Mouse (Mus musculus) left cerebral cortex, postnatal 10 days (tissue): ENCODE results near the gene Tfpi. TPM values are rescaled to one million over a fixed set of nuclear protein-coding genes. Genes with fewer than 3 reads are reported as not detected.
"Not testable (repeated sequence)": the region's sequence is repeated elsewhere in the genome, so short reads cannot be mapped to it uniquely, and the experiment has no call there.

Experiments used
- DNase-seq, 2 experiments: peaks; one replicate each; pipeline ENCODE4 v3.0.0; 2021 to 2022; ENCODE audit warnings: low spot score in 2 of 2, mixed read lengths in 1 of 2; ENCODE audit errors: extremely low spot score in 1 of 2
- intact Hi-C: fragments of 180-260 bp; cut with DNase I; formaldehyde crosslinking; loops from one replicate; pipeline ENCODE4 v1.15.1; 2025
- total RNA-seq, 2 experiments: library from RNA; stranded (reverse); gene quantifications; 2 replicates each; pipeline ENCODE4 v1.2.3; 2021

Gene Tfpi
- 1 to 10 TPM; 6.2 to 7.6 TPM for total RNA-seq

DNA sequence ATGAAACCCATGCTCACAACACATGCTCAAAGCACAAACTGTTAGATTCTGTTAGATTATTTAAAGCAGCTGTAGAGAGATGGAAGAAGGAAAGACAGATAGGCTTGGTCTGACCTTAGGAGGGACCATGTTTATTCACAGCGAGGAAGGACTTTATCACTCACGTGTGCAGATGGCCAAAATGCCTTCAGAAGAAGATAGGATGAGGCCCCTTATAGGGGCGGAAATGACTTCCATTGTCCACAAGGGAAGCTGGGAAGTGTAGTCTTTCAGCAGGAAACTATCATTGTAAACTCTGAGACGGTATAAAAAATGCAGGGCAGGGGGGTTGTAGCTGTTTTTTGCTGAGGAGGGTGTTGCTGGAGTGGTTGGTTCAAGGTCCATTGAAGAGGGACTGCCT, at the start of gene Tfpi:
Gene Tfpi, minus strand, starts transcription at position 199 of the 400 bp plus-strand sequence.
- intact Hi-C loops = no loop called here
- no peak for DNase-seq

DNA sequence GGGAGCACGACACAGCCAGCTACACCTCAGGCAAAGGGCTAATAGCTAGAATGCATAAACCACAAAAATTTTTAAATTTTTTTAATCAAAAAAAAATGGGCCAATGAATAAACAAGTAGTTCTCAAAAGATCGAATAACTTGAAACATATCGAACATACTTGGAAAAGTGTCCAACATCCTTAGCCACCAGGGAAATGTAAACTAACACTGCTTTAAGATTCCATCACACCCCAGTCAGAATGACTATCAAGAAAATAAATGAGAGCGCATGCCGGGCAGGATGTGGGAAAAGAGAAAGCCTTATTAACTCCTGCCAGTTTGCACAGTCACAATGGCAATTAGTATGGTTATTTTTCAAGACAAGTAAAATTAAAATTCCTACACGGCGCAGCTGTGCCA, 49.6 kb upstream of the Tfpi start:
- intact Hi-C loops = no loop called here
- no peak for DNase-seq

DNA sequence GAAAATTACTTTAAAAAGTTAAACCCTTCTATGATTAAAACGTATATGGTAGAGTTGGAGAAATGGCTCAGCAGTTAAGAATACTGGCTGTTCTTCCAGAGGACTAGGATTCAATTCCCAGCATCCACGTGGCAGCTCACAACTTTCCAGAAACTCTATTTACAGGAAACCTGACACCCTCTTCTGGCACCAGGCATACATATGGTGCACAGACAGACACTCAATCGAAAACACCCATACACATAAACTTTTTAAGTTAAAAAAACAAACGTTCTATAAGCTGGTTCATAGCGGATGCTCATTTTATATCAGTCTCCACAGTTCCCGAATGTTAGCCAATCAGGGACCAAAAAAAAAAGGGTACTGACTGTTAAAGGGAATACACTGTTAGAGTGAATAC, 49.2 kb upstream of the Tfpi start:
- no peak for DNase-seq
- intact Hi-C loops = no loop called here

DNA sequence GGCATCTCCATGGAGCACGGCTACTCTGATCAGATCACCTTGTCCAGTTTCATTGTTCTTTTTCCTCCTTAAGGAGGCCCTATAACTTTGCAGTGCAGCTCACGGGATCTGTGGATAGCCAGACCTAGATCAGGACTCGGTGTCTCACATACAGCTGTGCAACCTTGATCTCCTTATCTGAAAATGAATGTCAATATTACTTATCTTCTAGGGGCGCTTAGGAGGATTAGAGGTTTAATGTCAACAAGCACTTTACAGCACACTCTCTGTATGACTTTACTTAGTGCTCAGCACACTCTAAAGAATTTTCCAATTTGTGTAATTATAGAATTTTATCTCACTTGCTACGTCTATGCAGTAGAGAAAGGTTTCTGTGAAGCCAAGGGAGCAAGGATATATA, 48.5 kb upstream of the Tfpi start:
- intact Hi-C loops = no loop called here
- no peak for DNase-seq

DNA sequence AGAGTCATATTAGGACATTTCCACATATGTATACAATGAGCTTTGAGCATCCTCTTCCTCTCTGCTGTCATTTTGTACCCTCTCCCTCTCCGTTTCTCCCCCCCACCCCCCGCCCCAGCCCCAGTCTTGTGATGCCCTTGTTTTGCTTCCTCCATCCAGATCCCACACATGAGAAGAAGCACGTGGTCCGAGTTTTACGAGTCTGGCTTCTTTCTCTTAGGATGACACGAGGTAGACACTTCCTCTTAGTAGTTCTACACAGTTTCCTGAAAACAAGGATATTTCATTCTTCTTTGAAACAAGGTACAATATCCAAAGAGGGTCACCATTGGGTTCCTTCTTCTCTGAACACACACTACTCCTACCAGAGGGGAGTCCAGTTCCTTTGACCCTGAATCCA, 47.4 kb upstream of the Tfpi start:
- intact Hi-C loops = no loop called here
- DNase-seq = no peak

DNA sequence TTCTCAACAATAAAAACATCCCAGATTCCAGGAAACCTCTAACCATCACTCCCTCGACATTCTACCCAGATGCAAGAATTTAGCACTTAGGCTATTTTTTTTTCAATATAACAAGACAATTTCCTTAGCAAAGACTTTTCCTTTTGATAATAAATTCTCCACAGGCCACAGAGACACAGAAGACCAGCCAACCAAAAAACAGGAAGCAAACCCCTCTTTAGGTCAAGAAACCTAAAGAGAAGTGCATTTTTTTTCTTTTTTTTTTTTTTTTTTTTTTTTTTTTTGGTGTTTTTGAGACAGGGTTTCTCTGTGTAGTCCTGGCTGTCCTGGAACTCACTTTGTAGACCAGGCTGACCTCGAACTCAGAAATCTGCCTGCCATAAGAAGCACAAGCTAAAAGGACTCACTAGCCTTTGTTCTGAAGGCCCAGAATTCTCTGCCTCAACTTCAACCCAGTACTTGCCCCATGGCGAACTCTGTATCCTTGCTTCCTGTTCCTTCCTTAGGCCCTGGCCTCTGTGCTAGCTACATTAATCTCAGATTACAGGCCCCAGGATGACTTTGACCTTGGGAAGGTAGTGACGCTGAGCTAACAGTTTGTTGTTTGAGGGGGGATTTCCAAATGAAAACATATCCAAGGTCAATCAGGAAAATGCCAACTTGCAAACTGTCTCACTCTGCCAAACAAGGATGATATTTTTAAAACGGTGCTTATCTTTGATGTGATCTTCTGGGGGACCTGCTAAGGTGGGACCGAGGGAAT, 46.7 kb upstream of the Tfpi start:
- DNase-seq = no peak
- intact Hi-C loops = no loop called here

DNA sequence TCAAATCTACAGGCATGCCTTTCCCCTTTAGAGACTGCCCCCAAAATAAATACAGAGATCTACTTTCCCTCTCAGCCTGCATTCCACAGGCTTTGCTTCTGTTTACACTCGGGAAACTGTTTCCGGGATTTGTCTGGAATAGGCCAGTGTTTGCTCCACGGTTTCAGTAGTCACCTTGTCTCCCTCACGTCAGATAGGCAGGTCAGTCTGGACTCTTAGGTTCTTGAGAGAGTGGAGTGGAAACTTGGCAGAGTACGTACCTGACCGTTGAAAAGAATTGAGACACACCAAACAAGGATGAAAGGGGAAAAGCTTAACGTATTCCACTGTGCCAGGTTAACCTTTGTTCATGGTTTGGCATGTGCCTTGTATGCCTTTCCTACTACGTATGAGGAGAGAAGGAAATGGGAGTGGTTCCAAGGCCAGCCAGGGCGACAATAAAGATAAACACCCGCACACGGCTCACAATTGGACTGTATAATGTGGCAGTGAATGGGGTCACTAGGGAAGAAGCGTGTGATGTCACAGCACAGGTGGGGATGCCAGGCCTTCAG, 43.0 kb upstream of the Tfpi start:
- peak in 1 of 2 experiments; percentile 30 for DNase-seq
- intact Hi-C loops = no loop called here

DNA sequence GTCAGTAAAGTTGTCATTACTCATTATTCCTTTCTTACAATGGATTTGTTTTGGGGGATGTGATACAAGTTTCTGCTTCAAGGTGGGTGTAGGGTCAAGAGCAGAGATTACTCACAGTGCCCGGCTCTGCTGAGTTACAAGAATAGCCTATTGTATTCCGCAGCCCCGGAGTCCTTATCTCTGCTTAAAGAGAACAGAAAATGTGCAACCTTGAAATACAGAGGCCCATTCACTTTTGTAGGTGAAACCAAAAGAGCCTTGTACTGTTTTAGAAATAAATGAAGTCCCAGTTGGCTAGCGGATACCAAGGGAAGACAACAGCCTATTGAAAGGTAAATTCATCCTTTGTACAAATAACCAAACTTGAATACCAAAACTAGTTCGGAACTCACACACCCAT, 42.2 kb upstream of the Tfpi start:
- intact Hi-C loops = no loop called here
- DNase-seq = no peak

DNA sequence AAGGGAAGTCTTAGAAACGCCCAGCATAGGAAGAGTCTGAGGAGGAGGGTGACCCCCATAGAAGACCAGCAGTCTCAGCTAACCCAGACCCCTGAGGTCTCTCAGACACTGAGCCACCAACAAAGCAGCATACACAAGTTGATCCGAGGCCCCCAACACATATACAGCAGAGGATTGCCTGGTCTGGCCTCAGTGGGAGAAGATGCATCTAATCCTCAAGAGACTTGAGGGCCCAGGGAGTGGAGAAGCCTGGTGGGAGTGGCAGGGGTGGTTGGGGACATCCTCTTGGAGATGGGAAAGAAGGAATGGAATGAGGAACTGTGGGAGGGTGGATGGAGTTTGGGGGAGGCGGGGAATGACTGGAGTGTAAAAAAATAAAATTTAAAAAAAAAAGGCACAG, 36.7 kb upstream of the Tfpi start:
- intact Hi-C loops = no loop called here
- no peak for DNase-seq

DNA sequence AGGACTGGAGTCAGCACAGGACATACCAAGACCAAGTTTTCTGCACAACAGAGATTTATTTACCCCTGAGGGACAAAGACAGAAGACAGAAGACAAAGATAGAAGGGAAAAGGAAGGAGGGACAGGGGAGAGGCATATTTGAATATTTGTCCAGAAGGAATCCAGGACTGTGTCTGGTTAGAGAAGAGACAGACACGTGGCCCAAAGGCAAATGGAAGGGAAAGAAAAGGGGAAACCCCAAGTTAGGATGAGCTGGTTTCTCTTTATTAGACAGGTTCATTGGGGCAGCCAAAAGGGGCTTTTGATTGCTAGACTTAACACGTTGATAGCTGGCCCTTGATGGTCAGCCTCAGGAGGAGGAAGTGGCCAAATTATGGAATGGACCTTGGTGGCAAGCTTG, 34.9 kb upstream of the Tfpi start:
- intact Hi-C loops = no loop called here
- DNase-seq = no peak

DNA sequence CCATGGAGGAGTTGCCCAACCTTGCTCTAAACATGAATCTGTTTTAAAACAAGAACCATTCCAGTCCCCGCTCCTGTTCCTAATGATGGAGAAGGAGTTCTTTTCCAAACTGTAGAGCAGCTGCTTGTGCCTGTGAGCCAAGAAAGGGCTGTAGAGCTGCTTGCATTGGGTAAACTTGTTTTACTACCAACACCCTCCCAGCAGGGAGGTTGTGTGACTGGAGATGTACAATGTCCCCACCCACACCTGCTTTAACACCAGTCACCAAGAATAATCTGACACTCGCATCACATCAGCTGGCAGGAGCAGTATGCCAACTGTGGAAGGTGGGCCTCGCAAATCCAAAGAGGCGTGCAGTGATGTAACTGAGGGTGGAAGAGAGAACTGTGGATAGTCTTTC, 34.5 kb upstream of the Tfpi start:
- intact Hi-C loops = no loop called here

DNA sequence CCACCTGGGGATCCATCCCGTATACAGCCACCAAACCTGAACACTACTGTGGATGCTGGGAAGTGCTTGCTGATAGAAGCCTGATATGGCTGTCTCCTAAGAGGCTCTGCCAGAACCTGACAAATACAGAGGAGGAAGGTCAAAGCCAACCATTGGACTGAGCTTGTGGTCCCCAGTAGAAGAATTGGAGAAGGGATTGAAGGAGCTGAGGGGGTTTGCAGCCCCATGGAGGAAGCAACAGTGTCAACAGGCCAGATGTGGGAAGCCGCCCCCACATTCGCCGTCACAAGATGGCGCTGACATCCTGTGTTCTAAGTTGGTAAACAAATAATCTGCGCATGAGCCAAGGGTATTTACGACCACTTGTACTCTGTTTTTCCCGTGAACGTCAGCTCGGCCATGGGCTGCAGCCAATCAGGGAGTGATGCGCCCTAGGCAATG, 28.4 kb upstream of the Tfpi start:
- DNase-seq, intact Hi-C loops: not testable (repeated sequence)

More for the DNA sequence above, 34.5 kb upstream of the Tfpi start:
- DNase-seq = no peak

DNA sequence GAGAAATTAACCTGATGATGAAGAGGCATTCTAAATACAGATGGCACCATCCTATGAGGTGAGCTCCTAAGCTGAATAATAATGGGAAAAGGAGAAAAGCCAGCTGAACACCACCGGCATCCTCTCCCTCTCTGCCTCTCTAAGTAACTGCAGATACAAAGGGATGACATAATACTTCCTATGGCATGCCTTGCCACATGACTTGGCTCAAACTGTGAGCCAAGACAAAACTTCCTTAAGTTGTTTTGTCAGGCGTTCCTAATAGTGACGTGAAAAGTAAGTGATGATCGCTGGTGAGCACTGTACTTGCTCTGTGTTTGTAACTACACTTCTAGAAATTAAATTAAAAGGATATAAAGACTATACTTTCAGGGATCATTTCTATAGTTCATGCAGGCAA, 27.7 kb upstream of the Tfpi start:
- intact Hi-C loops = no loop called here
- DNase-seq = no peak

DNA sequence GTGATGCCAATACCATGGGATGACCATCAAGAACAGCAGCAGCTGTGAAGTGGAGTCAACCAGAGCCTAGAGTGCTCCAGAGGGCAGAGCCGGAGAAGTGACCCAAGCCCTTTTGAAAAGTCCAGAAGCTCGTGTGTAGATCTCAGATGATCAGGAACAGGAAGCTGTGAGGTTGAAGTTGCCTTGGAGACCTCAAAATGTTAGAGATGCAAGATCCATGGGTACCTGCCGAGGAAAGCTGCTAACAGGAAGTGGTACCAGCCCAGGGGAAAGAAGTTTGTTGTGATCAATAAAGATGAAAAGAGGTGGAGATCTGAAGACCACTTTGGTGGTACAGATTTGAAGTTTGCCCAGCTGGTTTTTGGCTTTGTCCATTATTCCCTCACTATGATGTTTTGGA, 22.3 kb upstream of the Tfpi start:
- intact Hi-C loops = no loop called here
- DNase-seq = no peak

DNA sequence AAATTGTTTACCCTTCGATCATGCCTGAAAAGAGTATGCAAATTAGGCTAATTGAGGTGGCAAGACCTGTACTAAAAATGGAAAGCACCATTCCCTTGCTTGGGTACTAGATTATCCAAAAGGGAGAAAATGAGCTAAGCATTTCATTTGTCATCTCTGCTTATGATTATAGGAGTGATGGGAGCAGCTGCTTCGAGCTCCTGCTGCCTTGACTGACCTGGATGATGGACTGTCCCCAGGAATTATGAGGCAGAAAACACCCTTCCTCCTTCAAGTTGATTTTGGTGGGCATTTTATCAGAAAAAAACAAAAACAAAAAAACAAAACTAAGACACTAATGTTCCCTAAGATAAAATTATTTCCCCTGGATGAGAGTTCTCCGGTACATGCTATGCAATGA, 18.5 kb upstream of the Tfpi start:
- DNase-seq = no peak
- intact Hi-C loops = no loop called here

DNA sequence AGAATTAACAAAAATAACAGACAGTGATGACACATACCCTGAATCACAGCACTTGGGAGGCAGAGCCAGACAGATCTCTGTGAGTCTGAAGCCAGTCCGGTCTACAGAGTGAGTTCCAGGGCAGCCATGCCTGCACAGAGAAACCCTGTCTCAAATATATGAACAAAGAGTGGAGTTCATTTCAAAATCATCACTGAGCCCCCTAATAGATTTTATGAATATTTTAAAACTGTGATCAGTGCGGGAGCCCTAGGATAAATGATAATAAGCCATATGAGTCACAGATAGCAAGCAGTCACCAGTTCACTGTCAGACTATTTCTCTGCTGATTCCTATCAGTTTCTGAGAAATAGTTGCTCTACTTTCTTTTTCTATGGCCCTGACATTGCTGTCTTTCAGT, 17.1 kb upstream of the Tfpi start:
- no peak for DNase-seq
- intact Hi-C loops = no loop called here

DNA sequence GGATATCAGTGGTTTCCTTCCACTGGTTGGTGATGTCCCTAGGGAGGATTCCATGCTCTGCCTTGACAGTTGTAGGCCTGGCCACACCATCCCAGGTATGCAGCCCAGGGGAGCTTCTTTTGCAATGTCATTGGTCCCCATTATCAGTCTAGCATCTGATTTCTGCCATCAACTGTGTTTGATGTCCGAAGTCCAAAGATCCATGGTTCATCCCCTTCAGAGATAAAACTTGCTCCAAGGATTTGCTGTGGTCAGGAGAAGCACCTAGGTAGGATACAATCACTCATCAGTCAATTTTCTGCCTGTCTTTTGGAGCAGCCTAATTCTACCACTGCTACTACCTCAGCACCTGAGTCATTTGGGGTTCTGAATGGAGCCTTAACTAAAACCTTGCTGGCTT, 15.1 kb upstream of the Tfpi start:
- DNase-seq = no peak
- intact Hi-C loops = no loop called here

DNA sequence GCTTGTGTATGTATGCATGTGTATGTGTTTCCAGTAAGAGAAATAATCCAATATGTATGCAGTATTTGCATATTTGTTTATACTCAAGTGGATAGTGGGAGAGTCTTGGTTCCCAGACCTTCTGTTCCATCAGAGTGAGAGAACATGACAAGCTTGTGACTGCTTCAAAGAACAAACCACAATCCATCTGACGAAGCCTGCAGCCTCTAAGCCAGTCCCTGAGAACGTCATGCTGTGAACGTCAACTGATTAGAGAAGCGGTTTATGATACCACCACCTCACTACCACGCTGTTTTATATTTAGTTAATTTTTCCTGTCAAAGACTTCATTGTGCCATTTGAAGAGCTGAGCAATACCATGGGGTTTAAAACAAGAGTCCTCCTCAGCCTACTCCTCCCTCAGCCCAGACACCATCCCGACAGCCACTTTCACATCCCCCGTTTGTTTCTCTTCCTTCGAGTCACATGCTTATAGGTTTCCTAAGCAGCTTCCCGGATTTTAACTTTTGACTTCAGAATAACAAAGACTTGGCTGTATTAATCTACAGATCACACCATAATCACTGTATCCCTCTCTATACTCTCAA, 11.2 kb upstream of the Tfpi start:
- no peak for DNase-seq
- intact Hi-C loops = no loop called here

DNA sequence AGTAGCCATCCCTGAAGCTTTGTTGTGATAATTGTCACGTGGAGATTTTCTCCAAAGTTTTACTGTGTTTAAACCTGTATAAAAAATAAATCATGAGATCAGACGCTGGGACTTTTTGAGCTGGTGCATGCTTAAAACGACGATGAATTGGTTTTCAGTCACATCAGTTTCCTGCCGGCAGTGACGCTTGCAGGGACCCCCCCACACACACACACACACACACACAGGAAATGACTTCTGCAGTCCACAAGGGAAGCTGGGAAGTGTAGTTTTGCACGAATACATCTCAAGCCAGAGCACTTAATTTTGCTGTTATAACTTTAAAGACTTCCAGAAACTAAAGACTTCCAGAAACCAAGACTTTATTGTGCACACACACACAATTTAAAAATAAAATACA, 5.3 kb upstream of the Tfpi start:
- intact Hi-C loops = no loop called here
- peak; percentile 30 to 66 for DNase-seq

DNA sequence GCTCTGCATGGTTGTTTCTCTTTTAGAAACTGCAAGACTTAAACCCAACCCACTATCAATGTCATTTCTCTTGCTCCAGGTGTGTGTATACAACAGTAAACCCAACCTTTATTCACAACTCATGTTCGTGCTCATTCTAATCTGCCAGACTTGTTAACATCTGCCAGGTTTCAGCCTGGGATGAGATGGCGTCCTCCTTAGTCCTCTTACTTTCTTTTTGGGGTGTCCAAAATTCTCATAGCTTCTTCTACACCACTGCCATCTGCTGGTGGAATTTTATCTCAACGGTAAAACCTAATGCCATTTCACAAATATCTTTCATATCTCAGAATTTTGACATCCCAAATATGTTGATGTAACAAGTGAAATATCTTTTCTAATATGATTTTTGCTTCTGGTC, 2.5 kb upstream of the Tfpi start:
- DNase-seq = peak; percentile 13 to 47
- intact Hi-C loops = no loop called here

DNA sequence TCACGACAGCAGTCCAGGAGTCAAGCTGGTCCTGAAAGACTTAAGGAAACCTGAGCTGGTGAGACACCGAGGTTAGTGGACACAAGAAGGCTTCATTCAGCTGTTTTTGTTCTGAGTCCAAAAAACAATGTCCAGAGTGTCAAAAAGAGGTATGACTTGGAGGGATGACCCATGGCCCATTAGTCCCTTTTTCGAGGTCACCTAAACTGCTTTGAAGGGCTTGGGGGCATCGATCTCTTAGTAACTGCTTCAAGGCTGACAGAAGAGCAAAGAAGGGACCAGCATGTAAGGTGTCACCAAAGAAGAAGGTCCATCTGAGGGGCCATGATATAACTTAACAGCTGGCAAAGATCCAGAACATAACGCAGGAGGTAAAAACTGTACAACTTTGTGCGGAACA, 1.2 kb upstream of the Tfpi start:
- DNase-seq = no peak
- intact Hi-C loops = no loop called here
